Mouse (Mus musculus): ENCODE results near the gene C1qtnf6. TPM values are rescaled to one million over a fixed set of nuclear protein-coding genes. Genes with fewer than 3 reads are reported as not detected.

C1qtnf6 gene
- total and polyA plus RNA-seq, 3 experiments = 0.15 to 1.3 TPM; not detected in 1

GRCm38 (mm10) chr15:78473442-78473841 is 57.8 kb downstream of the C1qtnf6 start:
- no peak for DNase-seq (ENCODE audit: low read depth, low spot score)
- no peaks in the 10 kb centered on the region for H3K4me1 ChIP-seq (ENCODE audit: control insufficient read depth in 1 of 2, insufficient read depth in 2 of 2, low read length in 2 of 2)
- H3K9ac ChIP-seq (ENCODE audit: control insufficient read depth, low read depth, low read length, poor library complexity, severe bottlenecking) = no peak overlapping the region
- no peak overlapping the region for H3K27ac ChIP-seq (ENCODE audit: control insufficient read depth, low read depth, low read length)
- TF ChIP-seq CHD1 (IDR thresholded peaks at IDR 0.05; ENCODE audit: low read depth, low read length) = no peak
- TF ChIP-seq POLR2AphosphoS5 (IDR thresholded peaks at IDR 0.05; ENCODE audit: borderline replicate concordance, low read depth, low read length) = no peak
- TF ChIP-seq TBP (IDR thresholded peaks at IDR 0.05; ENCODE audit: low read depth, low read length) = no peak
- TF ChIP-seq ZKSCAN1 (IDR thresholded peaks at IDR 0.05; ENCODE audit: low read depth, low read length) = no peak
- no peak for TF ChIP-seq UBTF (IDR thresholded peaks at IDR 0.05; ENCODE audit: borderline replicate concordance, insufficient read depth, low read depth, low read length)
- no peak for TF ChIP-seq USF1 (IDR thresholded peaks at IDR 0.05; ENCODE audit: low read depth, low read length)
- TF ChIP-seq BHLHE40 (IDR thresholded peaks at IDR 0.05; ENCODE audit: borderline replicate concordance, low read depth, low read length) = no peak
- TF ChIP-seq POLR2AphosphoS2 (IDR thresholded peaks at IDR 0.05; ENCODE audit: low read length) = no peak
- H3K79me2 ChIP-seq (ENCODE audit: control insufficient read depth, insufficient read depth, low read length, poor library complexity) = no peaks in the 10 kb centered on the region
- H3K27me3 ChIP-seq (ENCODE audit: control insufficient read depth in 1 of 2, insufficient read depth in 2 of 2, low read length in 2 of 2) = peaks cover 2 to 8% of the 10 kb centered on the region in 2 experiments; a peak in 3 of 4 replicates
- H3K9me3 ChIP-seq (replicated peaks; ENCODE audit: insufficient read depth, low read length) = no peaks in the 10 kb centered on the region
- H3K36me3 ChIP-seq (ENCODE audit: control insufficient read depth in 1 of 2, insufficient read depth in 2 of 2, low read length in 2 of 2) = no peaks in the 10 kb centered on the region
- no peak overlapping the region for H3K4me3 ChIP-seq (ENCODE audit: control insufficient read depth in 1 of 2, insufficient read depth in 1 of 2, low read depth in 2 of 2, low read length in 2 of 2)

Other genes starting within 250 kb of the C1qtnf6 start
- gene Csf2rb2, start 225.7 kb downstream of the C1qtnf6 start, total RNA-seq (2012; rRNA removed) = 0.33 and 0.54 TPM in 2 replicates
- 1 to 10 TPM in 1 of 2 experiments, not detected in 1; 1.8 TPM for gene Csf2rb2, start 225.7 kb downstream of the C1qtnf6 start, polyA plus RNA-seq (2012; ENCODE audit: insufficient read depth in 1 of 2, insufficient read length in 2 of 2, low read depth in 1 of 2, low replicate concordance in 2 of 2, missing spikeins in 1 of 2)
- 2.4 and 3.2 TPM in 2 replicates for gene Csf2rb, start 205.7 kb downstream of the C1qtnf6 start, total RNA-seq (2012; rRNA removed)
- gene Csf2rb, start 205.7 kb downstream of the C1qtnf6 start, polyA plus RNA-seq (2012; ENCODE audit: insufficient read depth in 1 of 2, insufficient read length in 2 of 2, low read depth in 1 of 2, low replicate concordance in 2 of 2, missing spikeins in 1 of 2) = 10 to 100 TPM in 1 of 2 experiments, not detected in 1; 10.1 TPM
- gene Tex33, start 135.5 kb downstream of the C1qtnf6 start, total RNA-seq (2012; rRNA removed) = 4.1 and 4.7 TPM in 2 replicates
- gene Tex33, start 135.5 kb downstream of the C1qtnf6 start, polyA plus RNA-seq (2012; ENCODE audit: insufficient read depth in 1 of 2, insufficient read length in 2 of 2, low read depth in 1 of 2, low replicate concordance in 2 of 2, missing spikeins in 1 of 2) = 1 to 10 TPM in 1 of 2 experiments, not detected in 1; 4.3 TPM
- 34.8 and 36.3 TPM in 2 replicates for gene Tst, start 125.5 kb downstream of the C1qtnf6 start, total RNA-seq (2012; rRNA removed)
- 10 to 100 TPM in 1 of 2 experiments, not detected in 1; 29.5 TPM for gene Tst, start 125.5 kb downstream of the C1qtnf6 start, polyA plus RNA-seq (2012; ENCODE audit: insufficient read depth in 1 of 2, insufficient read length in 2 of 2, low read depth in 1 of 2, low replicate concordance in 2 of 2, missing spikeins in 1 of 2)
- gene Mpst, start 125.0 kb downstream of the C1qtnf6 start, total RNA-seq (2012; rRNA removed) = 38.6 and 38.7 TPM in 2 replicates
- 10 to 100 TPM in 1 of 2 experiments, not detected in 1; 86.7 TPM for gene Mpst, start 125.0 kb downstream of the C1qtnf6 start, polyA plus RNA-seq (2012; ENCODE audit: insufficient read depth in 1 of 2, insufficient read length in 2 of 2, low read depth in 1 of 2, low replicate concordance in 2 of 2, missing spikeins in 1 of 2)
- not detected in 2 replicates for gene Kctd17, start 102.9 kb downstream of the C1qtnf6 start, total RNA-seq (2012; rRNA removed)
- gene Kctd17, start 102.9 kb downstream of the C1qtnf6 start, polyA plus RNA-seq (2012; ENCODE audit: insufficient read depth in 1 of 2, insufficient read length in 2 of 2, low read depth in 1 of 2, low replicate concordance in 2 of 2, missing spikeins in 1 of 2) = not detected
- gene Tmprss6, start 62.8 kb downstream of the C1qtnf6 start, total RNA-seq (2012; rRNA removed) = 0.12 and 0.33 TPM in 2 replicates
- under 1 TPM in 1 of 2 experiments, not detected in 1; 0.11 TPM for gene Tmprss6, start 62.8 kb downstream of the C1qtnf6 start, polyA plus RNA-seq (2012; ENCODE audit: insufficient read depth in 1 of 2, insufficient read length in 2 of 2, low read depth in 1 of 2, low replicate concordance in 2 of 2, missing spikeins in 1 of 2)
- gene Il2rb, start 36.1 kb downstream of the C1qtnf6 start, total RNA-seq (2012; rRNA removed) = 0.04 TPM in 1 of 2 replicates, not detected in the other
- not detected for gene Il2rb, start 36.1 kb downstream of the C1qtnf6 start, polyA plus RNA-seq (2012; ENCODE audit: insufficient read depth in 1 of 2, insufficient read length in 2 of 2, low read depth in 1 of 2, low replicate concordance in 2 of 2, missing spikeins in 1 of 2)
- gene Sstr3, start 13.3 kb upstream of the C1qtnf6 start, total RNA-seq (2012; rRNA removed) = not detected in 2 replicates
- gene Sstr3, start 13.3 kb upstream of the C1qtnf6 start, polyA plus RNA-seq (2012; ENCODE audit: insufficient read depth in 1 of 2, insufficient read length in 2 of 2, low read depth in 1 of 2, low replicate concordance in 2 of 2, missing spikeins in 1 of 2) = not detected
- 257 and 268 TPM in 2 replicates for gene Rac2, start 41.4 kb upstream of the C1qtnf6 start, total RNA-seq (2012; rRNA removed)
- 100 to 1,000 TPM; 772 to 881 TPM for gene Rac2, start 41.4 kb upstream of the C1qtnf6 start, polyA plus RNA-seq (2012; ENCODE audit: insufficient read depth in 1 of 2, insufficient read length in 2 of 2, low read depth in 1 of 2, low replicate concordance in 2 of 2, missing spikeins in 1 of 2)
- gene Cyth4, start 65.6 kb upstream of the C1qtnf6 start, total RNA-seq (2012; rRNA removed) = 8.7 and 9.2 TPM in 2 replicates
- 10 to 100 TPM in 1 of 2 experiments, not detected in 1; 23.5 TPM for gene Cyth4, start 65.6 kb upstream of the C1qtnf6 start, polyA plus RNA-seq (2012; ENCODE audit: insufficient read depth in 1 of 2, insufficient read length in 2 of 2, low read depth in 1 of 2, low replicate concordance in 2 of 2, missing spikeins in 1 of 2)
- gene Elfn2, start 187.4 kb upstream of the C1qtnf6 start, total RNA-seq (2012; rRNA removed) = 0.04 and 0.49 TPM in 2 replicates
- gene Elfn2, start 187.4 kb upstream of the C1qtnf6 start, polyA plus RNA-seq (2012; ENCODE audit: insufficient read depth in 1 of 2, insufficient read length in 2 of 2, low read depth in 1 of 2, low replicate concordance in 2 of 2, missing spikeins in 1 of 2) = under 1 TPM in 1 of 2 experiments, not detected in 1; 0.15 TPM
- 11.5 and 17.8 TPM in 2 replicates for gene Mfng, start 242.1 kb upstream of the C1qtnf6 start, total RNA-seq (2012; rRNA removed)
- 10 to 100 TPM in 1 of 2 experiments, not detected in 1; 27.1 TPM for gene Mfng, start 242.1 kb upstream of the C1qtnf6 start, polyA plus RNA-seq (2012; ENCODE audit: insufficient read depth in 1 of 2, insufficient read length in 2 of 2, low read depth in 1 of 2, low replicate concordance in 2 of 2, missing spikeins in 1 of 2)

All from MEL (cell line).